Mouse (Mus musculus): ENCODE data around the gene Zc3h14.

DNA sequence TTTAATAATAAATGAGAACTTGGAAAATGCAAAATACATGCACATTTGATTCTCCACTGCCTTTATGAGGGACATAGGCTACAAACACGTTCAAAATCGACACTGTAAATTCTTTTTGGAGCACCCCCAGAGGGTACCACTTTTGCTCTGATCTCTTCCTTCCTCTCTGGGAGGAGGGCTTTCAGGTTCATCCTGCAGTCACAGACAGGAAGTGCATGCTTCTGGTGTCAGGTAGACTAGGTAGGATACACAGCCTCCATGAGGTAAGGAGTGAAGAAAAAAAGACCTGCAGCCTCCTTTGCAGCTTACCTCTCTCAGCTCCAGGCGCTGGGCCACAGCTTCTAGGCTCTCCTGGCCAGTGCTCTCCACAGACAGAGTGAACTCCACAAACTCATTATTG, 13.6 kb upstream of the Zc3h14 start:
- TF ChIP-seq POLR2A (IDR thresholded peaks at IDR 0.05; ENCODE audit: insufficient read length, low read depth) (no peak), CEBPB (IDR thresholded peaks at IDR 0.05; ENCODE audit: insufficient read depth, poor library complexity, severe bottlenecking) (no peak), USF1 (IDR thresholded peaks at IDR 0.05; ENCODE audit: low read depth) (no peak), MYOD1 (IDR thresholded peaks at IDR 0.05; ENCODE audit: control insufficient read depth in 1 of 3, insufficient read length in 2 of 3, low read depth in 2 of 3) (no peak), E2F4 (IDR thresholded peaks at IDR 0.05; ENCODE audit: insufficient read depth) (no peak), TCF12 (IDR thresholded peaks at IDR 0.05; ENCODE audit: insufficient read depth, poor library complexity, severe bottlenecking) (no peak), MAX (IDR thresholded peaks at IDR 0.05; ENCODE audit: low read depth) (no peak), SRF (IDR thresholded peaks at IDR 0.05; ENCODE audit: control insufficient read depth, insufficient read length, low read depth) (no peak), REST (IDR thresholded peaks at IDR 0.05; ENCODE audit: insufficient read depth, insufficient read length) (no peak), MYOG (IDR thresholded peaks at IDR 0.05; ENCODE audit: control insufficient read depth in 1 of 3, insufficient read depth in 1 of 3, insufficient read length in 2 of 3, low read depth in 2 of 3) (no peak), POLR2AphosphoS2 (IDR thresholded peaks at IDR 0.05; ENCODE audit: insufficient read length, low read depth) (no peak), TCF3 (IDR thresholded peaks at IDR 0.05; ENCODE audit: insufficient read length, low read depth) (no peak)

Measured in myocyte (in vitro differentiated cells).